Mouse (Mus musculus) CH12.LX (cell line): ENCODE data around the gene Grb2. TPM values are rescaled to one million over a fixed set of nuclear protein-coding genes. Genes with fewer than 3 reads are reported as not detected.

Source experiments
- DNase-seq: peaks from one replicate; pipeline ENCODE4 v3.0.0-alpha.2; 2013; ENCODE audit errors: extremely low read depth
- H3K27ac ChIP-seq: 2 replicates; pipeline ENCODE4 v1.5.1; 2012; ENCODE audit warnings: low read depth, mild to moderate bottlenecking, control low read depth, moderate library complexity; ENCODE audit not compliant: insufficient read depth
- H3K27me3 ChIP-seq: replicated peaks from 2 replicates; pipeline ENCODE3; 2012; ENCODE audit warnings: inconsistent platforms
- H3K36me3 ChIP-seq, 2 experiments: replicated peaks in 1 of 2; 2 replicates each; pipeline versions ENCODE3 to v1.6.1; 2012; ENCODE audit warnings: inconsistent platforms in 1 of 2, low read length in 1 of 2, mild to moderate bottlenecking in 1 of 2, mixed read lengths in 1 of 2, moderate library complexity in 1 of 2; ENCODE audit not compliant: control insufficient read depth in 1 of 2, insufficient read depth in 1 of 2
- H3K4me1 ChIP-seq, 2 experiments: 2 replicates each; pipeline ENCODE4 v1.6.1; 2012; ENCODE audit warnings: inconsistent platforms in 1 of 2, moderate library complexity in 1 of 2; ENCODE audit not compliant: insufficient read depth in 2 of 2, control insufficient read depth in 1 of 2
- H3K4me2 ChIP-seq: 2 replicates; pipeline ENCODE4 v1.6.1; 2012; ENCODE audit warnings: low read depth, mild to moderate bottlenecking, control low read depth; ENCODE audit not compliant: poor library complexity, insufficient read depth, severe bottlenecking
- H3K4me3 ChIP-seq, 3 experiments: fragments of 150-350 bp in 1 of 3; sonication (generic) in 1 of 3; replicated peaks in 1 of 3; 2 replicates each; pipeline versions ENCODE3 to v1.5.1; 2011 to 2012; ENCODE audit warnings: low read depth in 2 of 3, low read length in 2 of 3, mild to moderate bottlenecking in 2 of 3, moderate library complexity in 2 of 3, control low read depth in 1 of 3, improper control_type of control experiment in 1 of 3, inconsistent platforms in 1 of 3, mixed read lengths in 1 of 3; ENCODE audit not compliant: poor library complexity in 1 of 3
- H3K79me2 ChIP-seq: replicated peaks from 2 replicates; pipeline ENCODE4 v1.6.1; 2012; ENCODE audit warnings: mild to moderate bottlenecking, moderate library complexity; ENCODE audit not compliant: control insufficient read depth, poor library complexity, insufficient read depth, severe bottlenecking; ENCODE audit errors: extremely low read depth
- H3K9ac ChIP-seq: 2 replicates; pipeline ENCODE4 v1.6.1; 2012; ENCODE audit warnings: low read depth, mild to moderate bottlenecking, control low read depth, moderate library complexity; ENCODE audit not compliant: insufficient read depth
- H3K9me3 ChIP-seq: replicated peaks from 2 replicates; pipeline ENCODE3; 2012; ENCODE audit warnings: low read length, inconsistent platforms, mixed read lengths
- BHLHE40 ChIP-seq: IDR thresholded peaks from 2 replicates; pipeline ENCODE4 v1.6.1; 2011; ENCODE audit warnings: mild to moderate bottlenecking, low read depth, low read length, improper control_type of control experiment
- CTCF ChIP-seq, 2 experiments: IDR thresholded peaks in 1 of 2; conservative IDR thresholded peaks in 1 of 2; 2 replicates each; pipeline ENCODE4 v1.5.1; 2011 to 2012; ENCODE audit warnings: low read depth in 2 of 2, low read length in 2 of 2, improper control_type of control experiment in 1 of 2, inconsistent platforms in 1 of 2, mild to moderate bottlenecking in 1 of 2, moderate library complexity in 1 of 2
- E2F4 ChIP-seq: IDR thresholded peaks from 2 replicates; pipeline ENCODE4 v1.6.1; 2011; ENCODE audit warnings: low read depth, low read length, improper control_type of control experiment; ENCODE audit not compliant: insufficient replicate concordance
- EP300 ChIP-seq: IDR thresholded peaks from 2 replicates; pipeline ENCODE4 v1.6.1; 2011; ENCODE audit warnings: low read length, improper control_type of control experiment
- ETS1 ChIP-seq: conservative IDR thresholded peaks from 2 replicates; pipeline ENCODE4 v1.6.1; 2012; ENCODE audit warnings: low read depth, mild to moderate bottlenecking, inconsistent platforms, low read length, improper control_type of control experiment, moderate library complexity
- GABPA ChIP-seq: IDR thresholded peaks from 2 replicates; pipeline ENCODE4 v1.6.1; 2012; ENCODE audit warnings: low read depth, low read length, improper control_type of control experiment, inconsistent platforms; ENCODE audit not compliant: insufficient replicate concordance
- JUND ChIP-seq: conservative IDR thresholded peaks from 2 replicates; pipeline ENCODE4 v1.6.1; 2011; ENCODE audit warnings: low read depth, low read length, improper control_type of control experiment
- MAX ChIP-seq: IDR thresholded peaks from 2 replicates; pipeline ENCODE4 v1.6.1; 2011; ENCODE audit warnings: low read length, improper control_type of control experiment
- MEF2A ChIP-seq: IDR thresholded peaks from 2 replicates; pipeline ENCODE4 v1.6.1; 2014; ENCODE audit warnings: low read depth, mild to moderate bottlenecking, inconsistent platforms, low read length, improper control_type of control experiment, borderline replicate concordance
- MYC ChIP-seq: IDR thresholded peaks from 2 replicates; pipeline ENCODE4 v1.6.1; 2011; ENCODE audit warnings: low read depth, mild to moderate bottlenecking, improper control_type of control experiment, low read length
- NELFE ChIP-seq: IDR thresholded peaks from 2 replicates; pipeline ENCODE4 v1.6.1; 2011; ENCODE audit warnings: low read depth, low read length, improper control_type of control experiment
- PAX5 ChIP-seq: IDR thresholded peaks from 2 replicates; pipeline ENCODE4 v1.6.1; 2012; ENCODE audit warnings: low read length, inconsistent platforms, mixed read lengths
- POLR2A ChIP-seq: IDR thresholded peaks from 2 replicates; pipeline ENCODE4 v1.6.1; 2011; ENCODE audit warnings: low read depth, mild to moderate bottlenecking, improper control_type of control experiment, low read length
- POLR2AphosphoS2 ChIP-seq: IDR thresholded peaks from 2 replicates; pipeline ENCODE4 v1.6.1; 2011; ENCODE audit warnings: low read depth, low read length, improper control_type of control experiment
- SIN3A ChIP-seq: IDR thresholded peaks from 2 replicates; pipeline ENCODE4 v1.6.1; 2012; ENCODE audit warnings: low read length, improper control_type of control experiment, inconsistent platforms
- SMC3 ChIP-seq: IDR thresholded peaks from 2 replicates; pipeline ENCODE4 v1.6.1; 2011; ENCODE audit warnings: low read depth, low read length, improper control_type of control experiment
- TBP ChIP-seq: conservative IDR thresholded peaks from 2 replicates; pipeline ENCODE4 v1.6.1; 2011; ENCODE audit warnings: low read depth, low read length, improper control_type of control experiment
- TCF12 ChIP-seq: IDR thresholded peaks from 2 replicates; pipeline ENCODE4 v1.6.1; 2014; ENCODE audit warnings: low read depth, mild to moderate bottlenecking, inconsistent platforms, low read length, improper control_type of control experiment
- UBTF ChIP-seq: IDR thresholded peaks from 2 replicates; pipeline ENCODE4 v1.6.1; 2012; ENCODE audit warnings: low read depth, mild to moderate bottlenecking, inconsistent platforms, low read length, improper control_type of control experiment, moderate library complexity
- USF1 ChIP-seq: IDR thresholded peaks from 2 replicates; pipeline ENCODE4 v1.6.1; 2014; ENCODE audit warnings: low read depth, mild to moderate bottlenecking, inconsistent platforms, low read length, improper control_type of control experiment
- USF2 ChIP-seq: conservative IDR thresholded peaks from 2 replicates; pipeline ENCODE4 v1.6.1; 2011; ENCODE audit warnings: low read depth, low read length, improper control_type of control experiment
- ZC3H11A ChIP-seq: IDR thresholded peaks from 2 replicates; pipeline ENCODE4 v1.6.1; 2012; ENCODE audit warnings: low read depth, mild to moderate bottlenecking, inconsistent platforms, low read length, improper control_type of control experiment
- ZKSCAN1 ChIP-seq: IDR thresholded peaks from 2 replicates; pipeline ENCODE4 v1.6.1; 2012; ENCODE audit warnings: low read depth, inconsistent platforms, low read length, improper control_type of control experiment, borderline replicate concordance
- ZMIZ1 ChIP-seq: IDR thresholded peaks from 2 replicates; pipeline ENCODE4 v1.6.1; 2012; ENCODE audit warnings: low read depth, mild to moderate bottlenecking, inconsistent platforms, low read length, improper control_type of control experiment
- dilution Hi-C: fragments of 300-500 bp; cut with MboI; formaldehyde crosslinking; loops from 2 replicates; pipeline ENCODE4 v1.14.3; 2020; ENCODE audit warnings: low sequenced_read_pairs; ENCODE audit not compliant: extremely low pct_unique_long_range_greater_than_20kb, extremely low pct_ligation_motif_present
- in situ Hi-C: fragments of 300-500 bp; cut with MboI; formaldehyde crosslinking; loops from 3 replicates; pipeline ENCODE4 v1.14.3; 2019; ENCODE audit warnings: low sequenced_read_pairs, low pct_ligation_motif_present, low pct_unique_long_range_greater_than_20kb, mixed read lengths
- polyA plus RNA-seq: library from polyadenylated mRNA; unstranded; fragments of >175 nt; gene quantifications from 2 replicates; pipeline ENCODE4 v1.2.1, GENCODE M21; 2012; ENCODE audit warnings: low read depth; ENCODE audit not compliant: insufficient read length
- total RNA-seq, 2 experiments: library from RNA; depleted of rRNA; stranded (reverse); fragments of 300-350 nt in 1 of 2; fragments of >200 nt in 1 of 2; gene quantifications; 2 replicates each; pipeline ENCODE4 v1.2.3; 2012 to 2014

The Grb2 gene
- total and polyA plus RNA-seq, 3 experiments = 63.6 to 241 (median 117) TPM

GRCm38 (mm10) chr11:115651680-115652079 is 56.7 kb downstream of the Grb2 start:
- H3K27ac ChIP-seq = no peak overlapping the region
- H3K4me1 ChIP-seq = peaks cover 15 to 95% of the 10 kb centered on the region in 2 experiments
- TF ChIP-seq BHLHE40 = no peak
- no peak for TF ChIP-seq UBTF
- TF ChIP-seq ETS1 = no peak
- no peak for TF ChIP-seq POLR2AphosphoS2
- TF ChIP-seq USF2 = no peak
- TF ChIP-seq ZMIZ1 = no peak
- no peak for TF ChIP-seq TCF12
- no peak for TF ChIP-seq PAX5
- no peak for TF ChIP-seq USF1
- TF ChIP-seq E2F4 = no peak
- TF ChIP-seq CTCF (conservative IDR thresholded peaks at IDR 0.05 in 1 of 2, IDR thresholded peaks at IDR 0.05 in 1 of 2; ENCODE audit: low read depth in 2 of 2, low read length in 2 of 2) = no peak
- no peak for TF ChIP-seq TBP
- no peak for TF ChIP-seq SMC3
- no peak for TF ChIP-seq EP300
- no peak for TF ChIP-seq ZC3H11A
- no peak for TF ChIP-seq SIN3A
- no peak for TF ChIP-seq JUND
- no peak for TF ChIP-seq NELFE
- TF ChIP-seq MEF2A = no peak
- H3K79me2 ChIP-seq = peaks cover 77% of the 10 kb centered on the region
- no peak overlapping the region for H3K9ac ChIP-seq
- no peaks in the 10 kb centered on the region for H3K27me3 ChIP-seq
- in situ Hi-C loops (no loop called here), dilution Hi-C loops (no loop called here)
- H3K4me3 ChIP-seq = no peak overlapping the region
- peaks cover 77 to 81% of the 10 kb centered on the region in 2 experiments for H3K36me3 ChIP-seq
- no peak for DNase-seq
- no peaks in the 10 kb centered on the region for H3K9me3 ChIP-seq
- H3K4me2 ChIP-seq = no peak overlapping the region

GRCm38 (mm10) chr11:115649706-115650105 is 58.7 kb downstream of the Grb2 start:
- Histone ChIP-seq H3K4me1 (peaks cover 25 to 95% of the 10 kb centered on the region in 2 experiments), H3K36me3 (peaks cover 71 to 76% of the 10 kb centered on the region in 2 experiments)

More at GRCm38 (mm10) chr11:115649706-115650105, 58.7 kb downstream of the Grb2 start:
- peaks cover 64% of the 10 kb centered on the region for H3K79me2 ChIP-seq
- no peaks in the 10 kb centered on the region for H3K27me3 ChIP-seq
- H3K9me3 ChIP-seq = no peaks in the 10 kb centered on the region
- no peak for TF ChIP-seq MAX
- TF ChIP-seq SIN3A = no peak
- no peak for TF ChIP-seq CTCF (conservative IDR thresholded peaks at IDR 0.05 in 1 of 2, IDR thresholded peaks at IDR 0.05 in 1 of 2; ENCODE audit: low read depth in 2 of 2, low read length in 2 of 2)
- TF ChIP-seq POLR2A = no peak
- TF ChIP-seq ZC3H11A = no peak
- TF ChIP-seq EP300 = no peak
- TF ChIP-seq GABPA = no peak
- no peak for TF ChIP-seq PAX5
- no peak; the same call in 1 of the 2 replicates for TF ChIP-seq ETS1
- no peak for TF ChIP-seq BHLHE40
- TF ChIP-seq ZMIZ1 = no peak
- TF ChIP-seq MYC = no peak
- no peak for TF ChIP-seq MEF2A
- TF ChIP-seq ZKSCAN1 = no peak
- DNase-seq = no peak
- peak overlapping the region in 1 of 3 experiments; percentile 43 for H3K4me3 ChIP-seq
- no peak overlapping the region for H3K9ac ChIP-seq
- peak overlapping the region; percentile 34 for H3K27ac ChIP-seq
- H3K4me2 ChIP-seq = no peak overlapping the region
- dilution Hi-C loops (no loop called here), in situ Hi-C loops (loop anchor here (25.0 kb wide), 1 partner anchor 763 kb away; the partner anchor contains the start of gene Rnf157)
